Mouse (Mus musculus) layer of hippocampus, adult 11-12 months (tissue): ENCODE measurements around the gene Herc1.

Source experiments
- DNase-seq: peaks from one replicate; pipeline ENCODE4 v3.0.0; 2022; ENCODE audit warnings: low spot score

The Herc1 gene

DNA sequence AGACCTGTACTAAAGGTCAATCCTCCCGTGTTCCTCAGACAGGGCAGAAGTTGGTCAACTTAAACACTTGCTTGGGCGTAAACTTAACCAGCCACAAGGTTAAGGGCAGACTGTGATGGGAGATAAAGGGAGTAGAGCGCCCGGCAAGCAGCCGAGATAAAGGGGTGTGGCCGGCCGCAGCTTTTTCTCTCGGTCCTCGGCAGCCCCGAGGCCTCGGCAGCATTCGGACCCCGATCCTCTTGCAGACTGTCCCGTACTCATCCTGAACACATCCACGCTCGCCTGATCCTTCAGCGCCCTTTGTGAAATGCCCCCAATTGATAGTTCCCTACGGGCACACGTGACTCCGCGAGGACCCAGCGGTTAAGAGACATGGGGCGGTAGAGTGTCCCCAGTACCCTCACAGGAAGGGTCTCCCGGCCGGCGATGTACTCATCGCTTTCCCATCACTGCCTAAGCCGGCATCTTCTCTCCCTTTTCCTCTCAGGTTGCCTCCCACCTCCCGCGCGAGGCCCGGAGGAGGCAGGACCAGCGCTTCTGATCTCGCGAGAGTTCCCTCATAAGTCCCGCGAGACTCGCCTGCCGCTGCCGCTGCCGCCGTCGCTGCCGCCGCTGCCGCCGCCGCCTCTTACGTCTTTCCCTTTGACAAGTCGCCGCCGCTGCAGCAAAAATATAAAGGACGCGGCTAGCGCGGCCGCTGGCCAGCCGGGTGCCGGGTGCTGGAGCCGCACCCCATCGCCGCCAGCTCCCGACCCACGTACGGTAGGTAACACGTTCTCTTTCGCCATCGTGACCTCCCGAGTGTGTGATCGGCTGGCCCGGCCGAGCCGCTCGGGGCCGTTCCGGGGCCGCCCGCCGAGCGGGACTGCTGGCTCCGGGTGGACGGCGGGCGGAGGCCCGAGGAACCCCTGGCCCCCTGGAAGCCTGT lies at the start of gene Herc1:
Herc1 (plus strand) TSS at position 591 of the 928 bp plus-strand sequence.
- peak; percentile 96 for DNase-seq

DNA sequence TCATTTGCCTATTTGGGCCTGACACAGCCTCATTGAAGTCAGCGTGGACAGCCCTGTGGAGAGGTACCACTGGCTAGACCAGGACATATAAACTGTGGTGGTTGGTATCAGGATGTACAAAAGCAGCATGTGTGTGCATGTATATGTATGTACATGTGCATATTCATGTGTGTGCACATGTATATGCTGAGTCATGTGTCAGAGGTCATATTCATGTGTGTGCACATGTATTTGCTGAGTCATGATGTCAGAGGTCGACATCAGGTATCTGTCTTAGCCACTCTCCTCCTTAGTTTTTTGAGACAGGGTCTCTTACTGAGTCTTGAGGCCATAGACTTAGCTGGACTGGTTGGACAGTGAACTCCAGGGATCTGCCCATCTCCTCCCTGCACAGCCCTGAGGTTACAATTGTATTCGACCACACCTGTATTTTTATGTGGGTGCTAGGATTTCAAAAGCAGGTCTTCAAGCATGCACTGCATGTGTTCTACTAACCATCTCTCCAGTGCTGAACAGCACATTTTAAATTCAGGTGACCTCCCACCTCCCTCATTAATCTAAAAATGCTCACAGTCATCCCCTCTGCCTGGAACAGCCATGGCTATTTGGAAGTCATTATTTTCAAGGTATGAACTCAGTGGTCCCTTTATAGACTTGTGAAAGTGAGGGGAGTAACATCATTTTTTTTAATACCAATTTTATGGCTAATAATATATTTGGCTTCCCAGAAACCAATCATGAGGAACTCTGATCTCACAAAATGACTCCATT lies 45.7 kb upstream of the Herc1 start:
- no peak for DNase-seq

DNA sequence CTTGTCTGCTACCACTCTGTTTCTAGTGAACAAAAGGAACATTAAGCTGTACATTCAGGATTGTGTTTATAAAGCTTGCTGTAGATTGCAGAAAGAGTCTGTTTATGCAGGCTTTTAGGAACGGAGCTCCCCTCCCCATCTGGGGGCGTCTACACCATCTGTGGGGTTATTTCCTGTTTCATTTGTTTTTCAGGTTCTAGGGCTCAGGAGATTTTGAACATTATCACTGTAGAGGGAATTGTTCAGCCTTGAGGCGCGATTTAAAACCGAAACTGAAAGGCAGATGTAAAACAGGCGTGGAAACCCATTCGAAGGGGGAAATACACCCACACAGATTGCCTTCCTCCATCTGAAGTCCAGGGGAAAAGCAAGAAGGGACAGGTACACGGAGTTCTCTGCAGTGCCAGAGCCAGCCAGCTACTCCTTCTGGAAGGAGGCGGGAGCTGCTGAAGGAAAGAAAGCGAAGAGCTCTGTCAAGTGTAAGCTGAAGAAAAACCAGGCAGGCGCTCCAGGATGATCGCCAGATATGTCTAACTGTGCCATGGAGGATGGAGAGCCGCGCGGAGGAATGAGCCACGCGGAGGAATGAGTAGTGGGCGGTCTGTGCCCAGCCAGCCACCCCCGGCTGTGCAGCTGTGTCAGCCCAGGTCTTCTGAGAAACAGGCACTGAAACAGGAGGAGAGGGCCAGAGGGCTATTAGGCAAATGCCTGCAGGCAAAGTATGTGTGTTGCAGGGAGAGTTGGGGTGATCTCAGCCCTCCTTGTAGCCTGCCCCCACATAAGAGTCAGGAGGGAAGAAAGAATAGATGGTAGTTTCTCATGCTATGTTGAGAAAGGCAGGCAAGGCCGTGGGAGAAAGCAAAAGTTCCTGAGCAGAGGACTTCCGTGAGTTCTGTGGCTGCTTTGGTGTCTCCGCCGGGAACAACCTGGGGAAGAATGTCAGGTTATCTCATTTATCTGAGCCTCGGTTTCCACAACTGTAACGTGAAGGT lies 44.8 kb upstream of the Herc1 start:
- peak; percentile 77 for DNase-seq

DNA sequence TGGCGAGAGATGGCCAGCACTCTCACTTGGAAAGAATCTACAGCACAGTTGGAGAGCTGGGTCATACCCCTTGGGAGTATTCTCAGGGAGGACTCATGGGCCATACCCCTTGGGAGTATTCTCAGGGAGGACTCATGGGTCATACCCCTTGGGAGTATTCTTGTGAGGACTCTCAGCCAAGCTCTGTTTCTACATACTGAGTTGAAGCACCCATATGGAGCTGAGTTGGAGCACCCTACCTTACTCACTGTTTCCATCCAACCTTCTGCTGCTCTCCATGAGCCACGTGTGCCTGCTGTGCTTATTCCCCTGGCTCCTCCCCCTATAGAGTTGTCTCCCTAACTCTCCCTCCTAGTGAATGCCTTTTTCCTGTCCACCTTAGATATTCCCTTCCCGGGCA lies 43.8 kb upstream of the Herc1 start:
- DNase-seq, result no peak

DNA sequence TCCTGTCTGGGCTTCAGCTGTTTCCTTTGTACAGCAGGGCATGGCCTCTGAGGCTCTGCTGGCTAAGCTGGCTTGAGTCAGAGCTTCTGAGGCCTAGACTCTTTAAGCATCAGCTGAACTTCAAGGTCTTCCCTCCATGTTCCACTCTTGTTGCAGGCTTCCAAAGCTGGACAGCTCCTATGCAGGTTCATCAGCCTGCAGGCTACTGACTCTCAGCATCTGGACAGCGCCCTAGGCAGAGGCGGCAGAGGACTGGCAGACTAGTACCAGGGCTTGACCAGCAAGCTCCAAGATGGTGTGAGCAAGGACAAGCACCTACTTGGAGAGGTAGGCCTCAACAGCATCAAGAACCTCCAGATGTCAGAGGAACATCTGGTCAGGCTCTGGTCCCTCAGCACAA lies 42.9 kb upstream of the Herc1 start:
- DNase-seq, result no peak

DNA sequence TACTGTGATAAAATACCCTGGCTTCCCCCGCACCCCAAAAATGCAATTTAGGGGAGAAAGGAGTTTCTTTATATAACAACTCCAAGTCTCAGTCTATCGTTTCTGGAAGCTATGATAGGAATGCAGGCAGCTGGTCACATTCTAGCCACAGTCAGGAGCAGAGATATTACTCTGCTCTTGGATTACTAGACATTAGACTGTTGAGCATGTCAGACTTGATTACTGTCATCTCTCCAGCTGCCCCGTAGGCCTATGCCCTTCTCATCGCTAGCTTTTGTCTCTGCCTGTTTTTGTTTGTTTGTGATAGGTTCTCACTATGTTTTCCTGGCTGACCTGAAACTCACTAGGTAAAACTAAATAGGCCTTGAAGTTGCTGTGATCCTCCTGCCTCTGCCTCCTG lies 41.5 kb upstream of the Herc1 start:
- no peak for DNase-seq

DNA sequence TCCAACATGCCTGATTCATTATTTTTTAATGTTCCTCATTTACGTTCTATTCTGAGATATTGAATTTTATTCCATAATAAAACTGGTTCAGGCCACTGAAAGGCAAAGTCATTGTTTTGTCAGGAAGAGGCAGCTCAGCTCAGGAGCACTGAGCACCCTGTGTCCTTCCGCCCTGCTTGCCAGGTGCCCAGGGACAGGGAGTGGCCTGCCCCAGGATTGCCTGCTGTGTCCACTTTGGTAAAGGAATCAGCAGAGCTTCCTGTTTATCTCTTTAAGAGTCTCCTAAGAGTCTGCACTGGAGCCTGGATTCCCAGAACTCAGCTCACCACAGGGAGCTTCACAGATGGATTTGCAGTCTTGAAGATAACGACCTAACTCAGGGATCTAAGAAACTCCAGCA lies 38.8 kb upstream of the Herc1 start:
- no peak for DNase-seq

DNA sequence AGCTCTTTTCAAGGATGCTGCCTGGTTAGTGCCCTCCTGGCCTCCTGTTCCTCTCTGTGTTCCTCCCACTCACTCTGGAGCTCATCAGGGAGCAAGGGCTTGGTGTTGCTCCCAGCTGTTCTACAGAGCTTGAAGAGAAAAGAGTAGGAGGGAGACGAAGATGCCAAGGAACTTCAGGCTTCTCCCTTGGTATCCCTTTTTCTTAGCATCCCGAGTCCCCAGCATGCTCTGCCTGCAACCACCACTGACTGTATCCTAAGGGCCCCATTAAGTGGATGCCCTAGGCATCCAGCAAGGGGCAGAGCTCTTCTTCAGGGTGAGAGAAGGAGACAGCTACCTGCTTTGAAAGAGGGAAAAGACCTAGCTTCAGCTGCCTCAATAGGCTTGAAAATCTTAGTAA lies 33.6 kb upstream of the Herc1 start:
- no peak for DNase-seq

DNA sequence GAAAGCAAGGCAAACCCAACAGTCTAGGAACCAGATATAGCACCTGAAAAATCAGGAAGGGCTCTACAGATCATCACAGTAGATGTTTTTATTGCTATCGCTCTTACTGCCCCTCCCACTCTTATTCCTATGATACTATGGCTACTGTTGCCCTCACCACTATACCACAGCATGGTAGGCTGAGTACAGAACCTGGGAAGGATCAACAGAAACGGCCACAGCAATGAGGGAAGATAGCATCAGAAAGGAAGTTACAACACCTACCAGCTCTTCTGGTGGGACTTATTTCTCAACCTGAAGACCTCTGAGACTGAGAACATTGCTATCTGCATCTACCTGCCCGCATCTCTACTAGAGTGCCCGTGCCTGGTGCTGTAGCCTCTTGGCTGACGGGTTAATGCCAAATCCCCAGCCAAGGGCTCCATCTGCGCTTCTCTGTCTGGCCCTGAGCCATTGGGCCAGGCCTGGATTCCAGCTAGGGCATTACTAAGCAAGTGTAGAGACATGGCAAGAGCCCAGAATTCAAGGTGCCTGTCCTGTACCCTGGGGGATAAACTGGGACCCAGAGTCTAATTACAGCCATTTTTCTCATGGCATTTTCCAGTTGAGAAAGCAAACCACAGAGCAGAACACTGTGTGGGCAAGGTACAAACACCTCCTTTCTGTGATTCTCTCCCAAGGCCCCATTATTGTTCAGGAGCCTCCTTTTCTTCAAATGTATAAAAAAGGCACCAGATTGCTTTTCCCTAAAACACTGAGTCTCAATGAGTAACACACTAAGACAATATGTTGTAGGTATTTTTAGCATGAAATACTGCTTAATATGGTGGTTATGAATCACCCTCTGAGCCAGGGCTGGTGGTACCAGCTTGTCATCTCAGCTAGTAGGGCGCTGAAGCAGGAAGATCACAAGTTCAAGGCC lies 28.0 kb upstream of the Herc1 start:
- DNase-seq, result peak; percentile 49

DNA sequence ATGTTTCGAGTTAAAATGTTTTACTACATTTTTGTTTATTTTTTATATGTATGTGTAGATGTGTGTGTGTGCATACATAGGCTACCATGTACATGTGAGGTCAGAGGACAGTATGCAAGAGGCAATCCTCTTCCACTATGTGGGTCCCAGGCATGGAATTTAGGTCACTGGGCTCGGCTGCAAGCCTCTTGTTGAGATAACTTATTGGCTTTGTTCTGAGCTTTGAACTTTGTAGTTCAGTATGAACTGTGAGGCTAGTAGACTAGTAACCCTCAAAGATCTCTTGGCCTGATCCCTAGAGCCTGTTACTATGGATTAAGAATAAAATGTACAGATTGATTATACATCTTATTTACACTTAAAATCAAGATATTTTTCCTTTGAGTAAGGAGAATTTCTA lies 23.4 kb upstream of the Herc1 start:
- no peak for DNase-seq

DNA sequence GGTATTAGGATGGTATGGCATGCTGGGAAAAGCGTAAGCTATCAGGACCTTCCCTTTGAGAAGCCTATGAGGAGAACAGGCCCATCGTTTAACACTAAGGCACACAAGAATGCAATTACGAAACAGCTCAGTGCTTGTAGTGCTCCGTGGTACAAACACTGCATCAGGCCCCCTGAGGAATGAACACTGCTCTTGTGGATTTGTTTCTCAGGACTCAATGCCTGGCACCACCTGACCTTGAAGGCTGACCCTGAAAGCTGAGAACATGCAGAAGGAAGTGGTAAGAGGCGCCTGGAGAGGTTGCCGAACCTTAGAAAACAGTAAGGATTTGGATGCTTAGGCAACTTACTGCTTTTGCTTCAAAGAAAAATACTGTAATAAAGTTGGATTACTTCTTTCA lies 20.8 kb upstream of the Herc1 start:
- DNase-seq, result no peak

DNA sequence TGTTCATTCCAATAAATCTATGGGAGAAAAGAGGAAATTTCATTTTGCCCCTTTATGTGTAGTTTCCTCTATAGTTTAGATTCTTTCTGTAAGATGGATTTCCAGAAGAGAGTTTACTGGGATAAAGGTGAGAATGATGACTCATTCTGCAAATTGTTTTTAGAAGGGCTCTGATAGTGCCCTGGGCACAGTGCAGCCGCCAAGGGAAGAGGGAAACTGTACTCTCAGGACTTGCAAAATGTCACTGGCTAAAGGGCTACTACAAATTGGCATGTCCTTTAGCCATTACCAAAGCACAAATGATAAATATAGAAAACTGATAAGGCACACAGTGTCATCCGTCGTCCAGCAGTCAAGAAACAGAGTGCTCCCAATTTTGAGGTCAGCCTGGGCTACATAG lies 19.8 kb upstream of the Herc1 start:
- no peak for DNase-seq

DNA sequence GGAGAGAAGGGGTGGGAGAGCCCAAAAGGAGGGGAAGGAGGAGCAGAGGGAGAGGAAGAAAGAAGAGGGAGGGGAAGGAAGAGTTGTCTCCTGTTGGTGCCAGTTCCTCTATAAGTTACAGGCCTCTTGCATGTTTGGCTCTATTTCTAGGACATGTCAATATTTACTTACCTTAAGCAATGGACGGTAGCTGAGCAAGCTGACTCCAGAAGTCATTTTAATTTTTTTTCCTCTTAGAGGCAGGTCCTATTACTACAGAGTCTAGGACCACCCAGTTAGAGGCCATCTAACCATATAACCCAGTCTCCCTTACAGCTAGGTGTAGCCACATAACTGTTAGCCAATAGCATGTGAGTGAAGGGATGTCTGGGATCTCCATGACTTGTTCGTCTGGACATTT lies 18.7 kb upstream of the Herc1 start:
- no peak for DNase-seq

DNA sequence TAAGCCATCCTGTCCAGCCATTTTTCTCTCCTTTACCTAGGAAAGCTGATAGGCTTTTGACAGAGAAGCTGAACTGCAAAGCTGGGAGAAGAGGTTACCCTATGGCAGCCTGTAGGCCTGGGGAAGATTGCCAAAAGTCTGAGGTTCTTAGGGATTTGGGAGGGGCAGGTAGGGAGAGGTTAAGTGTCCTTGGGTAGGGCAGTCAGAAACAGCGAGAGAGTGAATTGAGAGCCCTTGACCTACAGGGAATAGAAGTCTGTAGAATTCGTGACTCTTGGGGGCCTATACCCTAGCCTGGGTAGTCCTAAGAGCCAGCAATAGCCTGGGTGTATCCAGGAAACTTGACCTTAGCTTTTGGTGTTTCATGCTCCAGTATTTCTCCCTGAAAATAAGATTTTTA lies 17.9 kb upstream of the Herc1 start:
- no peak for DNase-seq

DNA sequence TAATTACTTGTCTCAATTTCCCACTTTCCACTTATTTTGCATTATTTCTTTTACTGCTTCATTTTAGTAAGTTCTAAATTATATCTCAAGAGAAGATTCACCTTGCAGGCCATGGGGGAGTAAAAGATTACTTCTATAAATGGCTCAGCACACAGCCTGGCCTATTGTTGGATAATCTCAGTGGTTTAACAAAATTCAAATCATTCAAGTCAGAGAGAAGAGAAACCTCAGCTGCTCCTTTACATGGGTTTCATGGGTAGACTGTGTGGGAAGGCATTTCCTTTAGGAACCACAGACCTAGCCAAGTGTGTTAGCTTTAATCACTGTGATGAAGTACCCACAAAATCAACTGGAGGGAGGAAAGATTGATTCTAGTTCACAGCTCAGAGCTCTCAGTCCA lies 13.0 kb upstream of the Herc1 start:
- DNase-seq, result no peak

DNA sequence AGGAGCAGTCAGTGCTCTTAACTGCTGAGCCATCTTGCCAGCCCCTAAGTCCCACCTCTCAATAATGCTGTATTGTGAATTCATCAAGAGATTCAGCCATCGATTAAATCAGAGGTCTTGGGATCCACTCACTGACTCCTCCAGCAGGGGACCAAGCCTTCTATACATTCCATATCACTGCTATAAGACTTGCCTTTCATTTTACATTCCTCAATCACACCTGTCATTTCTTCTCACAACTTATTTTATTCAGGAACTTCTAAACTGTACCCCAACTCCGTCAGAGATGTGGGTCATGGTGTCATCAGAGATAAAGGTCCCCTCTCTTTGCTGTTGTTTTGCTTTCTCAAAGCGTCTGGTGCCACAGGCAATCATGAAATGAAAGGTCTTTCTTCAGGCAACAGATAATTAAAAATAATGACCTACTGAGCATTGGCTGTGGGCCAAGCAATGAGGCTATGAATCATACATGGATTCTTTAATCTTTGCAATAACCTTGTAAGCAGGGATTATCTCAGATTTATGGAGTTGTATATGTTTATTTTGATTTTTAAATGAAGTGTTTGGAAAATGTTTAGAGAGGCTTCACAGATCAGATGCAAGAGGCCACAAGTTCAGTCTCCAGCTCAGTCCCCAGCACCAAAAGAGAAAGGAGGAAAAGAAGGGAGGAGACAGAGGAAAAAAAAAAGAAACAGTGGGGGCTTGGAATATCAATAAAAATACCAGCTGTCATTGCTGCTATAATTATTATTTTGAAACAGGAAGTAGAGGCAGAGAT lies 12.1 kb upstream of the Herc1 start:
- DNase-seq, result no peak

DNA sequence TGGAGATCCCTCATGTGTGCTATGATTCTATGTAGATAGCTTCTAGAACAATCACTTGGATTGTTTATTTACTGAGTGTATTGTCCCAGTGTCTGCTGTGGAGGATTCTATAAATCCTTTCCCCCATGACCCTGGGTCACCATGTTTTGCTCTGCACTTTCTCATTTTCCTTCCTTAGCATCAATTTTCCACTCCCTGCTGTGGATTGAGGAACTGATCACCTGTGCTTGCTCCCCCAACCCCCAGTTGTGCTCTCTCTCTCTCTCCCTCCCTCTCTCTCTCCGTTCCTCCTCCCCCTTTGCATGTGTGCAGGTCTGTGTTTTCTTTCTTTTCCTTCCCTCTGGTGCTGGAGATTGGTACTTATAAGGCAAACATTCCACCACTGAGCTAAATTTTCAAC lies 10.5 kb upstream of the Herc1 start:
- DNase-seq, result no peak

DNA sequence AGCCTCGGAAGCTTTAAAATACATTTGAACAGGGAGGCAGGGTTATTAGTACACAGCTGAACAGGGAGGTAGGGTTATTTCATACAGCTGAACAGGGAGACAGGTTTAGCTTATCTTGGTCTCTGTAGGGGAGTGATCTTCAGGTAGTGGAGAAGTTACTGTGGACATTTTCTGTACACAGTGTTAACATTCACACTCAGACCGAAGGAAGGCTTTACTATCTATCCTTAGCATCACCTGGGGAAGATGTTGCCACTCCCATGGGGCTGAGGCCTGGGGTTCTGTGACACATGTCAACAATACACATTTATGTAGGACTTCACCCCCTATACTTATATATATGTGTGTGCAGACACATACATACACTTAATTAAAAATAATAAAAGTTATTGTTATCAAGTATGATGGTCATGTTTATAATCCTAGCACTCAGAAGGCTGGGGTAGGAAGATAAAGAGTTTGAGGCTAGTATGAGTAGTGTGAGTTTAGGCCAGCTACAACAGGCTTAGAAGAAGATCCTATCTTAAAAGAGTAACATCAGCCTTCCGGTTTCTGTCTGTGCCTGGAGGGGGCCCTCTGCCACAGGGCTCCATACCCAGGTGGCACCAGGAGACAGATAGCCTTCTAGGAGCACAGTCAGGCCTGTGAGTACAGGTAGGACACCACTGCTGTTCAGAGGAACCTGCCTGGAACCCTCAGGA lies 9.7 kb upstream of the Herc1 start:
- no peak for DNase-seq

DNA sequence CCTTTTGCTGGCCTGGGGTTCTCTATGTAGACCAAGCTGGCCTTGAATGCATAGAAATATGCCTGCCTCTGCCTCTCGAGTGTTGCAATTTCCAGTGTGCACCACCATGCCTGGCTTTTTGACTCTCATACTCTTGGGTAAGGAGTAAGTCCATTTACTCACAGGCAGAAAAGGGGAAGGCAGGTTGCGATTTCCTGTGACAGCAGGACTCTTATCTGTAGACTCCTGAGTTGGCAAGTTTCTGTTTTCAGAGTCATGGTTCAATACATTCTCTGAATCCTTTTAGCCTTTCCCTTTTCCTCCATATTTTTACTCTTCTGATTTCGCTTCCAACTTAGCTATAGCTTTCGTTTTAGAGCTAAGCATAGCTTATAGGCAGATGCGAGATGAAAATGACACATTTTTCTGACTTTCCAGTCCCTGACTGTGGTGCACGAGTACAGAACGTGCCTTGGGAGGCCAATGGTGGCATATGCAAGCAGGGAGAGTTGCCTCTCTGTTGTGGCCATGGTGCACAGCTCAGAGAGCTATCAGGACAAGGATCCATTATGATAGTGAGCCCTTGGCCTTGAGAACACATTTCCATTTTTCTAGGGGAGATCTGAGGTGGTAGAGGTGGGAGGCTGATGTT lies 2.7 kb upstream of the Herc1 start:
- DNase-seq, result no peak
